12 mouse cellular contexts compared by ENCODE assay signal in the genomic region with DNA sequence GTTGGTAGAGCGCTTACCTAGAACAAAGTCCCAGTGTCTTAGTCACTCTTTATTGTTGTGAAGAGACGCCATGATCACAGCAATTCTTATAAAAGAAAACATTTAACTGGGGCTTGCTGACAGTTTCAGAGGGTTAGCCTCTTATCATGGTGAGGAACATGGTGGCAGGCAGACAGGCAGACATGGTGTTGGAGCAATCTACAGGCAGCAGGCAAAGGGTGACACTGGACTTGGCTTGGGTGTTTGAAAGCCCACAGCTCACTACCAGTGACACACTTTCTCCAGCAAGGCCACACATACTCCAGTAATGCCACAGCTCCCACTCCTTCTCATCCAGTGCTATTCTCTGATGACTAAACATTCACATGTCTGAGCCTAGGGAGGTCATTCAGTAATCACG.
"Had no signal": no experiment of that assay in that cellular context is flagged by ENCODE, and none has a peak within 500 bp of the region (broad histone marks: within the 10 kb centered on the region; RNA-seq: fewer than 3 reads in every experiment).

No protein-coding gene starts in this region.

- ATAC-seq: midbrain, embryonic 15.5 days had no signal

- DNase-seq: kidney, adult 2 months; kidney, postnatal 25 days; layer of hippocampus, postnatal 36 days; liver, embryonic 13.5 days; lung, adult 2 months; lung, postnatal 14 days; lung, postnatal 4 days; right cerebral cortex, adult 18-20 months; right cerebral cortex, postnatal 14 days; right cerebral cortex, postnatal 4 days; thymus, postnatal 25 days had no signal
